Mouse (Mus musculus): ENCODE measurements around the gene Epha4. TPM values are rescaled to one million over a fixed set of nuclear protein-coding genes. Genes with fewer than 3 reads are reported as not detected.

The Epha4 gene
- total RNA-seq, 2 experiments from 2014 or later = 1.4 to 3.0 TPM

DNA sequence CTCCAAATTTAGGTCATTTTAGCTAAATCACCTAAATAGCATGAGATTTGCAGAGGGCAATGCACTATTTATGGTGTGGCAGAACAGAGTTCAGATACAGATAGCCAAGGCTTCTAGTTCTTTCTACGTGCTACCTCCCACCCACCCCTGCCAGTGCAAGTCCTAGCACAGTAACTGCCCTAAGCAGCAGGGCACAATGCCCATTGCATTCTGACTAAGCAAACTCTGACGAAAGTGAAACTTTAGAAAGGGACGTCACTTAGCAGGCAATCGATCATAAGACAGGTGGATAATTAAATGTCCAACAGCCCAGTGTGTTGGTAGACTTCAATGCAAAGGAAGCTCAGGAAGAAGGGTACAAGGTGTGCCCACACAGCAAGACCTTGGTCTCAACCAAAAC, 49.4 kb downstream of the Epha4 start:
- H3K4me3 ChIP-seq = no peak overlapping the region
- intact Hi-C loops (cut with DNase I) = no loop called here
- no peak for TF ChIP-seq CTCF (IDR thresholded peaks at IDR 0.05)
- H3K27ac ChIP-seq = no peak overlapping the region
- no peak for DNase-seq

- no peak for DNase-seq
- TF ChIP-seq CTCF (IDR thresholded peaks at IDR 0.05) = no peak
- Histone ChIP-seq H3K27ac (no peak overlapping the region), H3K4me3 (no peak overlapping the region)
- intact Hi-C loops (cut with DNase I) = no loop called here
Measured at GRCm38 (mm10) chr1:77464108-77464507, 50.8 kb downstream of the Epha4 start.

GRCm38 (mm10) chr1:77461877-77462615, 52.8 kb downstream of the Epha4 start:
- Histone ChIP-seq H3K4me3 (no peak overlapping the region), H3K27ac (peak overlapping the region; percentile 61)
- DNase-seq = no peak
- no peak for TF ChIP-seq CTCF (IDR thresholded peaks at IDR 0.05)
- intact Hi-C loops (cut with DNase I) = loop anchor here (2.0 kb wide), 1 partner anchor 51 kb away; no protein-coding TSS in a partner anchor

DNA sequence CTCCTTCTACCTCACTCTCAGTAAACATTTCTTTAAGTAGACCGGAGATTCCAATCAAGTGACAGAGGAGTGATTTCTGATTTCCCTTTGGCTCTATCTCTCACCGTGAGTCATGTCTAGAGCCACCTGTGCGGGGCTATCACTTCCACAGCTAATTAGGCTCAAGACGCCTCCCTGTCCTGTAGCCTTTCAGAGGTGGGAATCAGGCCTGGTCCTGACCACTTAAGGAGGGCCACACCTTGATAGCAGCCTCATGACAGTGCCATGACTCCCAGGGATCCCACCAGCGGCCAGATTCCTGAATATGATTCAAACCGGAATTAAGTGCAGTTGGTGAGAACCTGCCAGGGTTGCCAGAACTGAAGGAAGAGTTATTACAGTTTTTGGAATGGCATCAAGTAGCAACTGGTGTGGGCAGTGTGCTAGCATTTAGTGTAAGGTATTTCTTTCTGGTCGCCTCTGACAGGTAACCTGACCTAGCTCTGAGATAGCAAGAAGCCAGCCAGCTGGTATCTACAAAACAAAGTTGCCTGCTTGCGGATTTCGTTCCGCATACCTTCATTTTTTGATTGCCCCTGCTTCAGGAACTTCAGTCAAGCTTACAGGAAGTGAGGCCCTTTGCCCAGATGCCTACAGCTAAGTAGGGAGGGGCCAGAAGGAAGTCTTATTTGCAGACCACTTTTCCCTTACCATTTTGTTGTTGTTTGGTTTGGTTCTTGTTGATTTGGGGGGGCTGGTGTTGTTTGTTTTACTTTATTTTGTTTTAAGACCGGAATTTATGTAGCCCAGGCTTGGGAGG, 53.9 kb downstream of the Epha4 start:
- Histone ChIP-seq H3K27ac (peak overlapping the region; percentile 61), H3K4me3 (no peak overlapping the region)
- DNase-seq = no peak
- no peak for TF ChIP-seq CTCF (IDR thresholded peaks at IDR 0.05)
- intact Hi-C loops (cut with DNase I) = no loop called here

GRCm38 (mm10) chr1:77458751-77459385, 56.0 kb downstream of the Epha4 start:
- no peak for TF ChIP-seq CTCF (IDR thresholded peaks at IDR 0.05)
- Histone ChIP-seq H3K27ac (no peak overlapping the region), H3K4me3 (no peak overlapping the region)
- intact Hi-C loops (cut with DNase I) = no loop called here
- DNase-seq = no peak

- no peak for TF ChIP-seq CTCF (IDR thresholded peaks at IDR 0.05)
- no peak for DNase-seq
Measured at GRCm38 (mm10) chr1:77457446-77457800, 57.5 kb downstream of the Epha4 start.

DNA sequence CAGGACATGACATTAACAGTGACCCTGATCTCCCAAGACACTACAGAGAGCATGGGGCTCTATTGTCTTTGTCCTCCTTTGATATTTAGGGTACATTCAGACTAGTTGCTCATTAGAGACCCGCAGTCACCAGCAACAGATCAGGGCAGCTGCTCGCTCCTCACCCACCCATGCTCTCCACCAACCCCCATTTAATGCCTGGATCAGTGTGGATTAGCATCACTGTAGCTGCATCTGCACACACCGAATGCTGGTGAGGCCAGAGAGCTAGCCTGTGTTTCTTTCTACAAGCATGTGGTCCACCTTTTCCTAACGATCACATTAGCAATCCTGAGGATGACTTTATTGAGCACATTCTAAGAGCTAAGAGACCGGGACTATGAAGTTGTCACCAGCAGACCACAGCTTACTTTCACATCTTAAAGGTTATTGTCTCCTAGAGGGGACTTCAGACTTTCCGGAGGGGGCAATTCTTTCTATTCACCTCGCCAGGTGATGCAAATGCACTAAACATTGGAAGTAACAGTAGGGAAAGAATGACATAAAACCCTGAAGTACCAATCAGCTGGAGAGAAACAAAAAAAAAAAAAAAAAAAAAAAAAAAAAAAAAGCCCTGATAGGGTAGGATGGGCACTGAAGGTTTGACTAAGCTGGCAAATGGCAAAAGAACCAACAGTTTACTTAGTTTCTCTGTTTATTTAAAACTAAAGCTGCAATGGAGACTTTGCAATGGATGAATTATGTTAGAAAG, 58.0 kb downstream of the Epha4 start:
- TF ChIP-seq CTCF (IDR thresholded peaks at IDR 0.05) = no peak
- DNase-seq = no peak
- intact Hi-C loops (cut with DNase I) = no loop called here
- Histone ChIP-seq H3K4me3 (no peak overlapping the region), H3K27ac (no peak overlapping the region)

More at GRCm38 (mm10) chr1:77457446-77457800, 57.5 kb downstream of the Epha4 start:
- intact Hi-C loops (cut with DNase I) = no loop called here
- Histone ChIP-seq H3K27ac (no peak overlapping the region), H3K4me3 (no peak overlapping the region)

- no peak for DNase-seq
- intact Hi-C loops (cut with DNase I) = no loop called here
- H3K4me3 ChIP-seq = no peak overlapping the region
- TF ChIP-seq CTCF (IDR thresholded peaks at IDR 0.05) = no peak
- no peak overlapping the region for H3K27ac ChIP-seq
Measured at GRCm38 (mm10) chr1:77453811-77454210, 61.1 kb downstream of the Epha4 start.

DNA sequence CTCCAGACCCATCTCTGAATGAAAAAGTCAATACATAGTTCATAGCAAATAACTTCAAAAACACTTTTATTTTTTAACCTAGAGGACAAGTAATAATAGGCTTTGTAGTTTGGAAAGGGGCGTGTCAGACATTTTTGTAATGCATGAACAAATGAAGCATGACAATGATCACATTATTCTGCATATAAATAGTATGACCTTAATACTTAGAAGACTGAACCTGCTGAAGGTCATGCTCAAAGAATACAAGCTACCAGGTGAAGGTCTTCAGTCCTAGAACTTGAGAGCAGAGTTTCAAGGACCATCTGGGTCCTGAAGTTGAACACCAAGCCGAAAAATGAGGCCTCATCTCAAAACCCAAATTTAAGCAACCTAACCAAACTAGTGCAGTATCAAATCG, 62.2 kb downstream of the Epha4 start:
- Histone ChIP-seq H3K4me3 (no peak overlapping the region), H3K27ac (no peak overlapping the region)
- intact Hi-C loops (cut with DNase I) = no loop called here
- DNase-seq = no peak
- TF ChIP-seq CTCF (IDR thresholded peaks at IDR 0.05) = no peak

DNA sequence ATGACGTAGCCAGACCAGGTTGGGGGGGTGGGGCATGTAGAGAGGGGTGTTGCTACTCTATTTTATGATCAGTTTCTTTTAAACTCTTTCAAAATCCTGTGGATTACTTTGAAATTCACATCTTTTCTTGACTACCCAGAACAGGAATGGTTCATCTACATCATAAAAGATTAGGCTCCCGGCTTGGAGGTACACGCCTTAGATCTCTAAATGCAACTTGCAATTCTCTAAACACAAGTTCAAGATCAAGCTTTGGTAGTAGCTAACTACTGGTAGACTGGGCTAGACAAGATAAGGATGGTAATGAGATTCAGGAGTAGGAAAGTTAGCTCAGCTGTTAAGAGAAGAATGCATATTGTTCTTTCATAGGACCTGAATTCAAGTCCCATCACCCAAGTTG, 63.3 kb downstream of the Epha4 start:
- no peak for DNase-seq
- intact Hi-C loops (cut with DNase I) = no loop called here
- Histone ChIP-seq H3K27ac (no peak overlapping the region), H3K4me3 (no peak overlapping the region)
- no peak for TF ChIP-seq CTCF (IDR thresholded peaks at IDR 0.05)

DNA sequence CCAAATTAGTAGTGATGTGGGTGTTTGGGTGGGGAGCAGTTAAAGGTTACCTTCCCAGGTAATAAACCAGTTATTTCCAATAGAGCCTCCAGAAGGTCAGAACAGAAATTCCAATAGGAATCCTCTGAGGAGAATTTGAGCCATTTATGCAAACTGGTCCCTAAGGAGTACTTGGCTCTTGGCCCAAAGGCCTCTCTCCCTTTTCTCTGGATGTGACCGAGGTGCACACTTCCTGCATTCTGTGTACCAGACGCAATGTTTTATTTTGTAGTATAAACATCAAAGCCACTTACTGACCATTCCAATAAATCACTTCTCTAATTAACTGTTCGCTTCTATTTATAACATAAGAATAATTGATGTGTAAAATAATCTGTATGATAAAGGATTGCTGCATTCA, 64.7 kb downstream of the Epha4 start:
- Histone ChIP-seq H3K4me3 (no peak overlapping the region), H3K27ac (no peak overlapping the region)
- DNase-seq = no peak
- intact Hi-C loops (cut with DNase I) = no loop called here
- no peak for TF ChIP-seq CTCF (IDR thresholded peaks at IDR 0.05)

DNA sequence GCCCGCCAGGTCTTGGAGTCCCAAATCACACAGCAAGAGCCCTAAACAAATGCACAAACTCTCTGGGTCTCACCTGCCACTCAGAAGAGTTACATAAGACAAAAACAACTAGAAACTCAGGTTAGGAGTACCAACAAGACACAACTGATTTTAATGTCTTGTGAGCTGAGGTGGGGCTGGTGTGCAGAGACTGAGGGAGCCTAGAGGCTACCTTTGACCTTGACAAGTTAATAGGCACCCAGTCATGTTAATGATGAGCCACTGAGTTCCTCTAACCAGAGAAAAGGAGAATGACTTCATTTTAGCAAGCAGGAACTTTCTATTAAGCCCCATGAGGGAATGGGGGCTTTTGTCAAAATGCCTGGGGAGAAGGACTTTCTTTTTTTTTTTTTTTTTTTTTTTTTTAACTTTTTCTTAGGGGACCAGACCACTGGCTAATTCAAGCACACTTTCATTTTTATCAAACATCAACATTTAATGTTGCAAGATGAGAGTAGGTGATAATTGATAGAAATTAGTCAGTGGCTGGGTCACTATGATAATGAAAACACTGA, 67.8 kb downstream of the Epha4 start:
- DNase-seq = no peak
- intact Hi-C loops (cut with DNase I) = no loop called here
- Histone ChIP-seq H3K4me3 (no peak overlapping the region), H3K27ac (no peak overlapping the region)
- no peak for TF ChIP-seq CTCF (IDR thresholded peaks at IDR 0.05)
